Mouse (Mus musculus): ENCODE results near the gene Zfp839.

GRCm38 (mm10) chr12:110865571-110865970 is 15.5 kb downstream of the Zfp839 start:
- no peak for TF ChIP-seq POLR2A (IDR thresholded peaks at IDR 0.05; ENCODE audit: borderline replicate concordance, extremely low read depth, insufficient read depth, insufficient read length, poor library complexity, severe bottlenecking)
- TF ChIP-seq CTCF (IDR thresholded peaks at IDR 0.05; ENCODE audit: borderline replicate concordance, extremely low read depth, insufficient read depth, insufficient read length): no peak
